Mouse (Mus musculus): ENCODE results near the gene Ltbp1. TPM values are rescaled to one million over a fixed set of nuclear protein-coding genes. Genes with fewer than 3 reads are reported as not detected.

The Ltbp1 gene
- polyA plus RNA-seq, 1 experiment from 2014 or later: 14.2 TPM

GRCm38 (mm10) chr17:75020619-75021018 is 15.3 kb downstream of the Ltbp1 start:
- Histone ChIP-seq H3K36me3 (replicated peaks; ENCODE audit: control insufficient read depth, insufficient read depth, low read depth, low read length) (no peaks in the 10 kb centered on the region), H3K4me2 (ENCODE audit: low read depth, low read length) (no peak overlapping the region), H3K27ac (replicated peaks; ENCODE audit: low read depth, low read length) (no peak overlapping the region), H3K9ac (replicated peaks; ENCODE audit: low read length) (no peak overlapping the region), H3K9me3 (replicated peaks; ENCODE audit: control insufficient read depth, low read length) (no peaks in the 10 kb centered on the region), H3K4me3 (ENCODE audit: low read depth, low read length) (no peak overlapping the region), H3K4me1 (ENCODE audit: control insufficient read depth, insufficient read depth, low read length) (no peaks in the 10 kb centered on the region), H3K27me3 (ENCODE audit: control insufficient read depth, insufficient read depth, low read length) (no peaks in the 10 kb centered on the region)
- WGBS: 43% methylated on average over 3 of the region's 3 CpGs
- DNase-seq (ENCODE audit: low spot score) (no peak), ATAC-seq (replicated peaks; ENCODE audit: insufficient number of reproducible peaks, low FRiP score, low TSS enrichment, low read depth) (no peak)

GRCm38 (mm10) chr17:75027358-75028131 is 22.2 kb downstream of the Ltbp1 start:
- Histone ChIP-seq H3K27me3 (ENCODE audit: control insufficient read depth, insufficient read depth, low read length) (no peaks in the 10 kb centered on the region), H3K9ac (replicated peaks; ENCODE audit: low read length) (no peak overlapping the region), H3K4me2 (ENCODE audit: low read depth, low read length) (no peak overlapping the region), H3K9me3 (replicated peaks; ENCODE audit: control insufficient read depth, low read length) (no peaks in the 10 kb centered on the region), H3K36me3 (replicated peaks; ENCODE audit: control insufficient read depth, insufficient read depth, low read depth, low read length) (no peaks in the 10 kb centered on the region), H3K4me3 (ENCODE audit: low read depth, low read length) (no peak overlapping the region), H3K27ac (replicated peaks; ENCODE audit: low read depth, low read length) (no peak overlapping the region), H3K4me1 (ENCODE audit: control insufficient read depth, insufficient read depth, low read length) (no peaks in the 10 kb centered on the region)
- no peak; the same call in 1 of the 2 replicates for ATAC-seq (replicated peaks; ENCODE audit: insufficient number of reproducible peaks, low FRiP score, low TSS enrichment, low read depth)
- DNase-seq (ENCODE audit: low spot score): no peak
- 79% methylated on average over 12 of the region's 12 CpGs for WGBS

- ATAC-seq (replicated peaks; ENCODE audit: insufficient number of reproducible peaks, low FRiP score, low TSS enrichment, low read depth): no peak
- H3K27ac ChIP-seq (replicated peaks; ENCODE audit: low read depth, low read length): no peak overlapping the region
Observed at GRCm38 (mm10) chr17:75033356-75033755, 28.0 kb downstream of the Ltbp1 start.

GRCm38 (mm10) chr17:75033872-75034615 is 28.7 kb downstream of the Ltbp1 start:
- no peak for ATAC-seq (replicated peaks; ENCODE audit: insufficient number of reproducible peaks, low FRiP score, low TSS enrichment, low read depth)
- Histone ChIP-seq H3K9me3 (replicated peaks; ENCODE audit: control insufficient read depth, low read length) (no peaks in the 10 kb centered on the region), H3K4me2 (ENCODE audit: low read depth, low read length) (no peak overlapping the region), H3K36me3 (replicated peaks; ENCODE audit: control insufficient read depth, insufficient read depth, low read depth, low read length) (no peaks in the 10 kb centered on the region), H3K27me3 (ENCODE audit: control insufficient read depth, insufficient read depth, low read length) (no peaks in the 10 kb centered on the region), H3K27ac (replicated peaks; ENCODE audit: low read depth, low read length) (no peak overlapping the region), H3K9ac (replicated peaks; ENCODE audit: low read length) (no peak overlapping the region), H3K4me1 (ENCODE audit: control insufficient read depth, insufficient read depth, low read length) (no peaks in the 10 kb centered on the region), H3K4me3 (ENCODE audit: low read depth, low read length) (no peak overlapping the region)
- DNase-seq (ENCODE audit: low spot score): no peak
- 93% methylated on average over 21 of the region's 21 CpGs for WGBS

More at GRCm38 (mm10) chr17:75033356-75033755, 28.0 kb downstream of the Ltbp1 start:
- H3K36me3 ChIP-seq (replicated peaks; ENCODE audit: control insufficient read depth, insufficient read depth, low read depth, low read length): no peaks in the 10 kb centered on the region
- no peaks in the 10 kb centered on the region for H3K4me1 ChIP-seq (ENCODE audit: control insufficient read depth, insufficient read depth, low read length)
- WGBS: 87% methylated on average over 14 of the region's 14 CpGs
- no peak overlapping the region for H3K4me2 ChIP-seq (ENCODE audit: low read depth, low read length)
- no peak overlapping the region for H3K9ac ChIP-seq (replicated peaks; ENCODE audit: low read length)
- H3K9me3 ChIP-seq (replicated peaks; ENCODE audit: control insufficient read depth, low read length): no peaks in the 10 kb centered on the region
- H3K4me3 ChIP-seq (ENCODE audit: low read depth, low read length): no peak overlapping the region
- no peaks in the 10 kb centered on the region for H3K27me3 ChIP-seq (ENCODE audit: control insufficient read depth, insufficient read depth, low read length)
- no peak for DNase-seq (ENCODE audit: low spot score)

GRCm38 (mm10) chr17:75036881-75037280 is 31.5 kb downstream of the Ltbp1 start:
- DNase-seq (ENCODE audit: low spot score): no peak
- Histone ChIP-seq H3K9ac (replicated peaks; ENCODE audit: low read length) (no peak overlapping the region), H3K27me3 (ENCODE audit: control insufficient read depth, insufficient read depth, low read length) (no peaks in the 10 kb centered on the region), H3K36me3 (replicated peaks; ENCODE audit: control insufficient read depth, insufficient read depth, low read depth, low read length) (no peaks in the 10 kb centered on the region), H3K9me3 (replicated peaks; ENCODE audit: control insufficient read depth, low read length) (no peaks in the 10 kb centered on the region), H3K4me2 (ENCODE audit: low read depth, low read length) (no peak overlapping the region), H3K4me3 (ENCODE audit: low read depth, low read length) (no peak overlapping the region), H3K27ac (replicated peaks; ENCODE audit: low read depth, low read length) (no peak overlapping the region), H3K4me1 (ENCODE audit: control insufficient read depth, insufficient read depth, low read length) (no peaks in the 10 kb centered on the region)
- 87% methylated on average over 6 of the region's 6 CpGs for WGBS
- ATAC-seq (replicated peaks; ENCODE audit: insufficient number of reproducible peaks, low FRiP score, low TSS enrichment, low read depth): no peak

- no peak overlapping the region for H3K4me3 ChIP-seq (ENCODE audit: low read depth, low read length)
- ATAC-seq (replicated peaks; ENCODE audit: insufficient number of reproducible peaks, low FRiP score, low TSS enrichment, low read depth) (no peak), DNase-seq (ENCODE audit: low spot score) (no peak)
- no peak overlapping the region for H3K27ac ChIP-seq (replicated peaks; ENCODE audit: low read depth, low read length)
- WGBS: 78% methylated on average over 4 of the region's 4 CpGs
- H3K4me2 ChIP-seq (ENCODE audit: low read depth, low read length): no peak overlapping the region
- H3K27me3 ChIP-seq (ENCODE audit: control insufficient read depth, insufficient read depth, low read length): no peaks in the 10 kb centered on the region
- no peaks in the 10 kb centered on the region for H3K4me1 ChIP-seq (ENCODE audit: control insufficient read depth, insufficient read depth, low read length)
- H3K36me3 ChIP-seq (replicated peaks; ENCODE audit: control insufficient read depth, insufficient read depth, low read depth, low read length): no peaks in the 10 kb centered on the region
- no peaks in the 10 kb centered on the region for H3K9me3 ChIP-seq (replicated peaks; ENCODE audit: control insufficient read depth, low read length)
- H3K9ac ChIP-seq (replicated peaks; ENCODE audit: low read length): no peak overlapping the region
Observed at GRCm38 (mm10) chr17:75039017-75039416, 33.6 kb downstream of the Ltbp1 start.

GRCm38 (mm10) chr17:75049366-75049969 is 44.1 kb downstream of the Ltbp1 start:
- Histone ChIP-seq H3K9ac (replicated peaks; ENCODE audit: low read length) (no peak overlapping the region), H3K9me3 (replicated peaks; ENCODE audit: control insufficient read depth, low read length) (no peaks in the 10 kb centered on the region), H3K4me2 (ENCODE audit: low read depth, low read length) (no peak overlapping the region), H3K4me3 (ENCODE audit: low read depth, low read length) (no peak overlapping the region), H3K4me1 (ENCODE audit: control insufficient read depth, insufficient read depth, low read length) (no peaks in the 10 kb centered on the region), H3K27ac (replicated peaks; ENCODE audit: low read depth, low read length) (no peak overlapping the region), H3K36me3 (replicated peaks; ENCODE audit: control insufficient read depth, insufficient read depth, low read depth, low read length) (no peaks in the 10 kb centered on the region), H3K27me3 (ENCODE audit: control insufficient read depth, insufficient read depth, low read length) (no peaks in the 10 kb centered on the region)
- 62% methylated on average over 8 of the region's 8 CpGs for WGBS
- no peak for ATAC-seq (replicated peaks; ENCODE audit: insufficient number of reproducible peaks, low FRiP score, low TSS enrichment, low read depth)
- DNase-seq (ENCODE audit: low spot score): no peak

Data from embryonic facial prominence, embryonic 11.5 days (tissue).